Mouse (Mus musculus) thymus, postnatal 36 days (tissue): ENCODE measurements around the gene Tomm70a.

Experiments used
- DNase-seq, 2 experiments: peaks; one replicate each; pipeline ENCODE4 v3.0.0; 2022; ENCODE audit warnings: mixed read lengths in 2 of 2

Tomm70a gene

GRCm38 (mm10) chr16:57120913-57121815 lies at the start of gene Tomm70a:
Gene Tomm70a, plus strand, starts transcription at chr16:57121703.
- peak; percentile 90 to 92 for DNase-seq

- DNase-seq = no peak
Observed at GRCm38 (mm10) chr16:57075986-57076385, 45.5 kb upstream of the Tomm70a start.

- DNase-seq = no peak
Observed at GRCm38 (mm10) chr16:57079577-57079976, 41.9 kb upstream of the Tomm70a start.

GRCm38 (mm10) chr16:57092460-57092859 lies 29.0 kb upstream of the Tomm70a start:
- DNase-seq = peak; percentile 16 to 27

- no peak for DNase-seq
Observed at GRCm38 (mm10) chr16:57092911-57093605, 28.4 kb upstream of the Tomm70a start.

- DNase-seq = no peak
Observed at GRCm38 (mm10) chr16:57098468-57099144, 22.9 kb upstream of the Tomm70a start.

GRCm38 (mm10) chr16:57099572-57100237 lies 21.8 kb upstream of the Tomm70a start:
- DNase-seq = no peak

- no peak for DNase-seq
Observed at GRCm38 (mm10) chr16:57101174-57101573, 20.3 kb upstream of the Tomm70a start.

GRCm38 (mm10) chr16:57106185-57106960 lies 15.1 kb upstream of the Tomm70a start:
- DNase-seq = no peak

GRCm38 (mm10) chr16:57116066-57116465 lies 5.4 kb upstream of the Tomm70a start:
- DNase-seq = no peak

- no peak for DNase-seq
Observed at GRCm38 (mm10) chr16:57117562-57117961, 3.9 kb upstream of the Tomm70a start.

- DNase-seq = no peak
Observed at GRCm38 (mm10) chr16:57121816-57122415, 413 bp downstream of the Tomm70a start.

- DNase-seq = no peak
Observed at GRCm38 (mm10) chr16:57122682-57123445, 1.4 kb downstream of the Tomm70a start.

- DNase-seq = no peak
Observed at GRCm38 (mm10) chr16:57126268-57126667, 4.8 kb downstream of the Tomm70a start.

GRCm38 (mm10) chr16:57127825-57128224 lies 6.3 kb downstream of the Tomm70a start:
- no peak for DNase-seq

- DNase-seq = no peak
Observed at GRCm38 (mm10) chr16:57130752-57131400, 9.4 kb downstream of the Tomm70a start.

GRCm38 (mm10) chr16:57131544-57131943 lies 10.0 kb downstream of the Tomm70a start:
- no peak for DNase-seq

GRCm38 (mm10) chr16:57132326-57132725 lies 10.8 kb downstream of the Tomm70a start:
- no peak for DNase-seq

GRCm38 (mm10) chr16:57133611-57134010 lies 12.1 kb downstream of the Tomm70a start:
- no peak for DNase-seq

- no peak for DNase-seq
Observed at GRCm38 (mm10) chr16:57144741-57145140, 23.2 kb downstream of the Tomm70a start.
